Mouse (Mus musculus) megakaryocyte, embryonic 14.5 days (primary cell): ENCODE measurements around the gene Kif26b.

ENCODE experiments used
- FLI1 ChIP-seq: IDR thresholded peaks from 2 replicates; pipeline ENCODE4 v1.6.1; 2012; ENCODE audit warnings: low read length, inconsistent platforms, mixed read lengths
- GATA1 ChIP-seq: IDR thresholded peaks from 3 replicates; pipeline ENCODE4 v1.6.1; 2012; ENCODE audit warnings: mixed read lengths, low read length, inconsistent platforms, borderline replicate concordance

DNA sequence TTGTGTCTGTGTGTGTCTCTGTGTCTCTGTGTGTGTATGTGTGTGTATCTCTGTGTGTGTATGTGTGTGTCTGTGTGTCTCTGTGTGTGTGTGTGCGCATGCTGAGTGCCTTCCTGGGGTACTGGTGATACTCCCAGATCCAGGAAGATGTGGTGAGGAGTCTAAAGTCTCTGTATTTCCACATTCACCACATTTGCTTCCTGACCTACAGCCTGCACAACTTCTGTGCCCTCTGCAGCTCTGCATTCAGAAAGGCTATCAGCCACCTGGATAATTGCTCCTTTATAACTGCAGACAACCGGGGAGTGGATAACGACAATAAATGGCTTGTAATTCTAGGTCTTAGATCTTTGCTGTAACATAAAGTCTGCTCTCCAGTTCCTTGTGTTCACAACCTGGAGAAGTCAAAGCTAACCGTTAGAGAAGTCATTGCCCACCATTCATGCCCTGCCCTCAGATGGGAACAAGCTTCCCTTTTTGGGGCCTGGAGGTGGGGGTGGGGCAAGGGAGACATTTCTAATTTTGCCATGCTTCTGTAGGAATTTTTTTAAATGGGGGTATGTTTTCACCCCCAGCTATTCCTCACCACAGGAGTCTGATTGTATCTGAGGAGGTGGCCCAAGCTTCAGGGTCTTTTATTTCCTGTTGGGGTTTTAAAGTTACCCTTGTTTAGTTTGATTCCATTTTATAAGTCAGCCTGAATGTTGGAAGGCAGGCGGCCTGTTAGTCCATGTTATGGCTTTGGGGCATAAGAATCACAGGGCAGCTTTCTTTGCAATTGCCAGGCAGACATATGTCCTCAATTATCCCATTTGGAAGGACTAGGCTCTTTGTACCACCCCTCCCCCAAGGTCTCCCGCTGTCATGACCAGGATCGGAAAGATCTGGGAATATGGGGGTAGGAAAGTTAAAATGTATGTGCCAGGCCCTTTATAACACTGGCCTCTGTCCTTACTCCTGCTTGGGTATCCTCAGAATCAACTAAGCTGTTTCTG lies 39.9 kb downstream of the Kif26b start:
- no peak for TF ChIP-seq FLI1
- TF ChIP-seq GATA1 = no peak
